Mouse (Mus musculus) embryonic facial prominence, embryonic 15.5 days (tissue): ENCODE measurements around the gene Fcgr1. TPM values are rescaled to one million over a fixed set of nuclear protein-coding genes. Genes with fewer than 3 reads are reported as not detected.
A peak's percentile ranks its signal among the peaks of the same experiment; 100 is the strongest.
"Not testable (repeated sequence)": the region's sequence is repeated elsewhere in the genome, so short reads cannot be mapped to it uniquely, and the experiment has no call there.

Source experiments
- ATAC-seq: fragments of 200-750 bp; cut with Nextera tagmentation; 2 replicates; pipeline ENCODE4 v1.8.0; 2017; ENCODE audit warnings: low read depth, moderate TSS enrichment; ENCODE audit not compliant: insufficient number of reproducible peaks, low FRiP score, low TSS enrichment
- H3K27ac ChIP-seq: fragments of 300-500 bp; sonication (generic); replicated peaks from 2 replicates; pipeline ENCODE4 v1.5.1; 2015; ENCODE audit warnings: mild to moderate bottlenecking, inconsistent platforms
- H3K27me3 ChIP-seq: fragments of 300-500 bp; sonication (generic); 2 replicates; pipeline ENCODE4 v1.6.1; 2015; ENCODE audit warnings: inconsistent platforms
- H3K36me3 ChIP-seq: fragments of 300-500 bp; sonication (generic); 2 replicates; pipeline ENCODE4 v1.6.1; 2015; ENCODE audit warnings: mild to moderate bottlenecking, inconsistent platforms
- H3K4me1 ChIP-seq: fragments of 300-500 bp; sonication (generic); 2 replicates; pipeline ENCODE4 v1.6.1; 2015; ENCODE audit warnings: inconsistent platforms
- H3K4me2 ChIP-seq: fragments of 300-500 bp; sonication (generic); replicated peaks from 2 replicates; pipeline ENCODE4 v1.6.1; 2015; ENCODE audit warnings: mild to moderate bottlenecking, inconsistent platforms
- H3K4me3 ChIP-seq: fragments of 300-500 bp; sonication (generic); replicated peaks from 2 replicates; pipeline ENCODE4 v1.5.1; 2015; ENCODE audit warnings: mild to moderate bottlenecking, inconsistent platforms
- H3K9ac ChIP-seq: fragments of 300-500 bp; sonication (generic); 2 replicates; pipeline ENCODE4 v1.6.1; 2015; ENCODE audit warnings: inconsistent platforms
- H3K9me3 ChIP-seq: fragments of 300-500 bp; sonication (generic); replicated peaks from 2 replicates; pipeline ENCODE4 v1.6.1; 2016; ENCODE audit warnings: inconsistent platforms
- whole genome bisulfite sequencing: fragments of 180-500 bp; shearing (Covaris S2); methylation state at CpG from one replicate; pipeline ENCODE4 v1.1.7; 2015; 5-methylcytosine and 5-hydroxymethylcytosine counted together
- polyA plus RNA-seq: library from polyadenylated mRNA; unstranded; fragments of >200 nt; fragmentation: Nextera tagmentation; extraction: Ambion mirVana; gene quantifications from 2 replicates; pipeline ENCODE4 v1.2.1, GENCODE M21; 2015

The Fcgr1 gene
- 2.2 and 4.4 TPM in 2 replicates for polyA plus RNA-seq

- H3K27me3 ChIP-seq = no peaks in the 10 kb centered on the region
- ATAC-seq = no peak
Observed at GRCm38 (mm10) chr3:96293787-96294186, at the start of gene Fcgr1. Fcgr1 (minus strand) TSS chr3:96293969.

DNA sequence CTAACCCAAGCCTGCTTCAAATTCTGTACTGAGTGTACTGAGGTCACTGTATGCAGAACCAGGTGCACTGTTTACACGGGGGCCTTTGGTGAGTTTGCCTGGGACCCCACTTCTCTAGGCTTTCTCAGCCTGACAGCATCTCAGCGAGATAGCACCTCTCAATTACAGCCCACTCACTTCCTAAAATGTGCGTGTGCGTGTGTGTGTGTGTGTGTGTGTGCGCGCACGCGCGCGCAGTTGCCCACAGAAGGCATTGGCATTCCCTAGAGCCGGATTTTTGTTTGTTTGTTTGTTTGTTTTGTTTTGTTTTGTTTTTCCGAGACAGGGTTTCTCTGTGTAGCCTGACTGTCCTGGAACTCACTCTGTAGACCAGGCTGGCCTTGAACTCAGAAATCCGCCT, 48.9 kb upstream of the Fcgr1 start:
- H3K36me3 ChIP-seq, H3K27ac ChIP-seq, H3K4me2 ChIP-seq, ATAC-seq, H3K4me1 ChIP-seq, H3K9ac ChIP-seq, H3K4me3 ChIP-seq, H3K9me3 ChIP-seq: not testable (repeated sequence)
- H3K27me3 ChIP-seq = peaks cover 57% of the 10 kb centered on the region
- WGBS = 55% methylated on average over 13 of the region's 13 CpGs

More at GRCm38 (mm10) chr3:96293787-96294186, at the start of gene Fcgr1:
- no peak within 1 kb of the TSS for H3K27ac ChIP-seq
- no peaks in the 10 kb centered on the region for H3K9me3 ChIP-seq
- no peak within 1 kb of the TSS for H3K4me2 ChIP-seq
- no peaks in the 10 kb centered on the region for H3K36me3 ChIP-seq
- no peak within 1 kb of the TSS for H3K9ac ChIP-seq
- H3K4me3 ChIP-seq = no peak within 1 kb of the TSS
- H3K4me1 ChIP-seq = no peaks in the 10 kb centered on the region
- WGBS = 74% methylated on average over 4 of the region's 4 CpGs

DNA sequence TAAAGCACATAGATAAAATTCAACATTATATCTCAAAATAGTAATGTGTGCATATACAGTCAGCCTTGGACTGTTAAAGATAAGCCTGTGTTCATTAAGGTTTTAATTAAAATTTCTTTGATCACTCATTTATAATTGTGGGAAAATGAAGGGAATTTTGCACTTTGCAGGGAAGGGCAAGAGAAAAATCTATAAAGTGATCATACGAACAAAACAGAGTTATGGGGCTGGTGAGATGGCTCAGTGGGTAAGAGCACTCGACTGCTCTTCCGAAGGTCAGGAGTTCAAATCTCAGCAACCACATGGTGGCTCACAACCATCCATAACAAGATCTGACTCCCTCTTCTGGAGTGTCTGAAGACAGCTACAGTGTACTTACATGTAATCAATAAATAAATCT, 48.3 kb upstream of the Fcgr1 start:
- not testable (repeated sequence) for H3K9ac ChIP-seq, H3K36me3 ChIP-seq, H3K27ac ChIP-seq, H3K4me3 ChIP-seq, H3K9me3 ChIP-seq, H3K4me1 ChIP-seq, ATAC-seq, H3K4me2 ChIP-seq
- H3K27me3 ChIP-seq = peaks cover 62% of the 10 kb centered on the region
- WGBS = 42% methylated on average over 3 of the region's 3 CpGs

DNA sequence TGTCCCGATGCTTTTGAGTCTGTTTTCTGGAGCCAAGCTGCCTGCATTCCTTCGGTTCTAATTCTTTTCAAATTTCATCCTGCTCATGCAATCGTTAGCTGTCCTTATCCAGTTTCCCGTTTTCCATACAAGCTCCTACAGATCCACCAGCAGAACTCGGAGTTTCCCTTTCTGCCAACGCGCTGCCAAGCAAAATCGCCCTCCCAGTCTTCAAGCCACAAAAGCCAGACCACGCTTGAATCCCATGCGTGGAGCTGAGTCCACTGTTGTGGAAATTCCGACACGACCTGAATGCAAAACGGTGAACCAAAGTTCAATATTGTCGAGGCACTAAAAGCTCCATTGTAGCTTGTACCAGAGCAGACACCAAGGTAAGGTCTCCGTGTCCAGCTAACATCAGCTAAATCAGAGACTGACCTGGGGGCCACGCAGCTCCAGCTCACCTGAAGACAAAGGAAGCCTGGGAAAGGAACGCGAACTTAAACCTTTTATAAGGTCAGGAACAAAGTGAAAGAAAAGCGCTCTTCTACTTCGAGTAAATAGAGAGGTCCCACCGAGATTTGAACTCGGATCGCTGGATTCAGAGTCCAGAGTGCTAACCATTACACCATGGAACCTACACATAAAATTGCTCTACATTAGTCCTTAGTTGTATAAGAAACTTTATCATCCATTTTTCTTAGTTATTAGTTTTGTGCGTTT, 47.0 kb upstream of the Fcgr1 start:
- WGBS = 2% methylated on average over 24 of the region's 24 CpGs
- H3K4me3 ChIP-seq = no peak overlapping the region
- H3K27ac ChIP-seq = no peak overlapping the region
- no peaks in the 10 kb centered on the region for H3K9me3 ChIP-seq
- no peak for ATAC-seq
- no peaks in the 10 kb centered on the region for H3K4me1 ChIP-seq
- H3K36me3 ChIP-seq = no peaks in the 10 kb centered on the region
- peaks cover 76% of the 10 kb centered on the region for H3K27me3 ChIP-seq
- H3K9ac ChIP-seq = no peak overlapping the region
- H3K4me2 ChIP-seq = no peak overlapping the region

GRCm38 (mm10) chr3:96338849-96339480, 45.2 kb upstream of the Fcgr1 start:
- no peak for ATAC-seq
- no peaks in the 10 kb centered on the region for H3K36me3 ChIP-seq

DNA sequence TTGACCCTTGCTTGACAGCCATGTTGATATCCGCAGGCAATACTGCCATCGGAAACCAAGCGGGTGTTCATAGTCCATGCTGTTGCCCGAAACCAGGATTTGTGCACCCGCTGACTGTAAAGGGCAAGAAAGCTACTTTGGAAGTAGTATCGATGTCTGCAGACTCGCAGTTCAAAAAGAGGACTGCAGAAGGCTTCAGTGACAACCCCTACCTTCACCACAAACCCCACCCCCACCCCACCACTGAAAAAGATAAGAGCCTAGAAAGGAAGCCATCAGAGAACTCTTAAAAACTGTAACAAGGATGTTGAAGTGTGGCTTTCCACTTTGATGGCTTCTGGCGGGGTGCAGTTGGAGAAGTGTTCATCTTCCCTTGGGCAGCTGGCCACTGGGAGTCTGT, 44.3 kb upstream of the Fcgr1 start:
- no peak overlapping the region for H3K9ac ChIP-seq
- H3K36me3 ChIP-seq = no peaks in the 10 kb centered on the region
- WGBS = 91% methylated on average over 8 of the region's 8 CpGs
- ATAC-seq = no peak
- no peak overlapping the region for H3K4me2 ChIP-seq
- H3K4me1 ChIP-seq = no peaks in the 10 kb centered on the region
- H3K27me3 ChIP-seq = peaks cover 74% of the 10 kb centered on the region
- no peak overlapping the region for H3K4me3 ChIP-seq
- no peak overlapping the region for H3K27ac ChIP-seq
- H3K9me3 ChIP-seq = no peaks in the 10 kb centered on the region

More at GRCm38 (mm10) chr3:96338849-96339480, 45.2 kb upstream of the Fcgr1 start:
- 34% methylated on average over 16 of the region's 16 CpGs for WGBS
- Histone ChIP-seq H3K4me3 (no peak overlapping the region), H3K9ac (no peak overlapping the region), H3K9me3 (no peaks in the 10 kb centered on the region), H3K4me1 (no peaks in the 10 kb centered on the region), H3K27ac (no peak overlapping the region), H3K4me2 (no peak overlapping the region), H3K27me3 (peaks cover 71% of the 10 kb centered on the region)

DNA sequence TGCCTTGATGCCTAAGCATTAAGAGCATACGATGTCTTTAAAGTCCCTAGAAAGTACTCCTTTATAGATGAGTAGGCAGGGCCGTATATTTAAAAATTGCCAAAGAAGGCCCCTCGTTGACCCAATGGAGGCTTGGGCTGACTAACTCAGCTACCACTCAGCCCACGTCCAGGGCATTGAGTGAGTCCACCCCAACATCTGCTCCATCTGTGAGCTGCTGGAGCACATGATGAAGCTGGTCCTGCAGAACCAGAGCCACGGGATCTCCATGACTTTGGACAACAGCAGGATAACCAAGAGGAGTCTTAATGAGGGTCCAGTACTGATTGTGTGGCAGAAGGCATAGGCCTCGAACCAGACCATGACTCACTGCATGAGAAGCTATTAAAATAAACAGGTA, 43.5 kb upstream of the Fcgr1 start:
- peaks cover 76% of the 10 kb centered on the region for H3K27me3 ChIP-seq
- H3K9ac ChIP-seq = no peak overlapping the region
- H3K4me2 ChIP-seq = no peak overlapping the region
- no peak overlapping the region for H3K4me3 ChIP-seq
- ATAC-seq = no peak
- H3K4me1 ChIP-seq = no peaks in the 10 kb centered on the region
- no peaks in the 10 kb centered on the region for H3K36me3 ChIP-seq
- 85% methylated on average over 6 of the region's 6 CpGs for WGBS
- no peak overlapping the region for H3K27ac ChIP-seq
- no peaks in the 10 kb centered on the region for H3K9me3 ChIP-seq

GRCm38 (mm10) chr3:96336636-96337035, 42.9 kb upstream of the Fcgr1 start:
- Histone ChIP-seq H3K9me3 (no peaks in the 10 kb centered on the region), H3K4me3 (no peak overlapping the region), H3K27ac (no peak overlapping the region), H3K9ac (no peak overlapping the region), H3K4me2 (no peak overlapping the region), H3K4me1 (no peaks in the 10 kb centered on the region), H3K36me3 (no peaks in the 10 kb centered on the region), H3K27me3 (peaks cover 80% of the 10 kb centered on the region)
- ATAC-seq = no peak
- 71% methylated on average over 1 of the region's 1 CpGs for WGBS

GRCm38 (mm10) chr3:96335591-96335990, 41.8 kb upstream of the Fcgr1 start:
- 21% methylated on average over 7 of the region's 7 CpGs for WGBS
- Histone ChIP-seq H3K4me2 (no peak overlapping the region), H3K27ac (no peak overlapping the region), H3K4me3 (no peak overlapping the region), H3K27me3 (peaks cover 79% of the 10 kb centered on the region), H3K4me1 (no peaks in the 10 kb centered on the region), H3K9ac (no peak overlapping the region), H3K9me3 (no peaks in the 10 kb centered on the region), H3K36me3 (no peaks in the 10 kb centered on the region)
- ATAC-seq = no peak

- Histone ChIP-seq H3K27ac (no peak overlapping the region), H3K27me3 (peaks cover 82% of the 10 kb centered on the region), H3K9me3 (no peaks in the 10 kb centered on the region), H3K9ac (no peak overlapping the region), H3K4me1 (no peaks in the 10 kb centered on the region), H3K36me3 (no peaks in the 10 kb centered on the region), H3K4me3 (no peak overlapping the region), H3K4me2 (no peak overlapping the region)
- ATAC-seq = no peak
- WGBS = 52% methylated on average over 6 of the region's 6 CpGs
Observed at GRCm38 (mm10) chr3:96335163-96335550, 41.4 kb upstream of the Fcgr1 start.

GRCm38 (mm10) chr3:96334175-96335162, 40.7 kb upstream of the Fcgr1 start:
- no peaks in the 10 kb centered on the region for H3K4me1 ChIP-seq
- H3K9ac ChIP-seq = no peak overlapping the region
- H3K9me3 ChIP-seq = no peaks in the 10 kb centered on the region
- H3K4me2 ChIP-seq = peak overlapping the region; percentile 29
- 3% methylated on average over 36 of the region's 36 CpGs for WGBS
- H3K4me3 ChIP-seq = peak overlapping the region; percentile 12; the same call in 1 of the 2 replicates
- no peak overlapping the region for H3K27ac ChIP-seq
- H3K27me3 ChIP-seq = peaks cover 89% of the 10 kb centered on the region
- H3K36me3 ChIP-seq = no peaks in the 10 kb centered on the region
- no peak for ATAC-seq
